Mouse (Mus musculus) forebrain, embryonic 12.5 days (tissue): ENCODE measurements around the gene Tle6. TPM values are rescaled to one million over a fixed set of nuclear protein-coding genes. Genes with fewer than 3 reads are reported as not detected.

ENCODE experiments used
- ATAC-seq: fragments of 200-750 bp; cut with Nextera tagmentation; 2 replicates; pipeline ENCODE4 v1.8.0; 2017; ENCODE audit warnings: moderate TSS enrichment; ENCODE audit not compliant: low FRiP score
- H3K27ac ChIP-seq: fragments of 300-500 bp; sonication (generic); 2 replicates; pipeline ENCODE4 v1.5.1; 2016; ENCODE audit warnings: mild to moderate bottlenecking
- H3K27me3 ChIP-seq: fragments of 300-500 bp; sonication (generic); 2 replicates; pipeline ENCODE4 v1.6.1; 2016; ENCODE audit warnings: mild to moderate bottlenecking
- H3K36me3 ChIP-seq: fragments of 300-500 bp; sonication (generic); replicated peaks from 2 replicates; pipeline ENCODE4 v1.6.1; 2016; ENCODE audit warnings: mild to moderate bottlenecking
- H3K4me1 ChIP-seq: fragments of 300-500 bp; sonication (generic); 2 replicates; pipeline ENCODE4 v1.6.1; 2016
- H3K4me2 ChIP-seq: fragments of 300-500 bp; sonication (generic); 2 replicates; pipeline ENCODE4 v1.6.1; 2016; ENCODE audit warnings: mild to moderate bottlenecking, moderate library complexity
- H3K4me3 ChIP-seq: fragments of 300-500 bp; sonication (generic); replicated peaks from 2 replicates; pipeline ENCODE4 v1.5.1; 2016; ENCODE audit warnings: mild to moderate bottlenecking
- H3K9ac ChIP-seq: fragments of 300-500 bp; sonication (generic); 2 replicates; pipeline ENCODE4 v1.6.1; 2016; ENCODE audit warnings: mild to moderate bottlenecking
- H3K9me3 ChIP-seq: fragments of 300-500 bp; sonication (generic); 2 replicates; pipeline ENCODE4 v1.6.1; 2016
- WGBS: fragments of 180-500 bp; shearing (Covaris S2); methylation state at CpG from one replicate; pipeline ENCODE4 v1.1.7; 2016; 5-methylcytosine and 5-hydroxymethylcytosine counted together
- polyA plus RNA-seq: library from polyadenylated mRNA; unstranded; fragments of >200 nt; fragmentation: Nextera tagmentation; extraction: Ambion mirVana; gene quantifications from 2 replicates; pipeline ENCODE4 v1.2.1, GENCODE M21; 2016

The Tle6 gene
- polyA plus RNA-seq, 1 experiment from 2014 or later, result 3.1 TPM

GRCm38 (mm10) chr10:81638101-81638500 lies 37.2 kb upstream of the Tle6 start:
- no peak overlapping the region for H3K9ac ChIP-seq

DNA sequence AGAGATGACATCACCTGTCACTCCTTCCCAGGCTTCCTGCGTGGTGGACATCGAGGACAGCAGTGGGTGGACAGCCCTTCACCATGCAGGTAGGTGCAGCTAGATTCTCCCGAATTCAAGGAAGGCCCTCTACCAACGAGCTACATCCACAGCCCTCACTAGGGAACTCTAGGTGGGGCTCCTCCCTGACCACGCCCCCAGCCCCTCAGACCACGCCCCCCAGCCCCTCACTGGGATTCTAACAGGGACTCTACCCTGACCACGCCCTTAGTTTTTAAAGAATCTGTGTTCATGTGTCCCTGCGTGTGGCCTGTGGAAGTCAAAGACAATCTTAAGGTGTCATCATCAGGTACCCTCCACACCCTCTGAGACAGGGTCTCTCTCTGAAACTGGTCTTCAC lies 35.5 kb upstream of the Tle6 start:
- peaks cover 18% of the 10 kb centered on the region for H3K4me1 ChIP-seq
- no peak overlapping the region for H3K4me2 ChIP-seq
- peaks cover 14% of the 10 kb centered on the region; the same call in 1 of the 2 replicates for H3K27me3 ChIP-seq
- H3K4me3 ChIP-seq, result no peak overlapping the region
- H3K36me3 ChIP-seq, result no peaks in the 10 kb centered on the region
- WGBS, result 26% methylated on average over 8 of the region's 8 CpGs
- no peak overlapping the region for H3K27ac ChIP-seq
- ATAC-seq, result no peak
- no peaks in the 10 kb centered on the region for H3K9me3 ChIP-seq
- H3K9ac ChIP-seq, result no peak overlapping the region

More at GRCm38 (mm10) chr10:81638101-81638500, 37.2 kb upstream of the Tle6 start:
- peaks cover 14% of the 10 kb centered on the region; the same call in 1 of the 2 replicates for H3K27me3 ChIP-seq
- H3K4me1 ChIP-seq, result peaks cover 33% of the 10 kb centered on the region
- no peak overlapping the region for H3K27ac ChIP-seq
- H3K4me2 ChIP-seq, result no peak overlapping the region
- no peak for ATAC-seq
- no peaks in the 10 kb centered on the region for H3K9me3 ChIP-seq
- WGBS, result 75% methylated on average over 6 of the region's 6 CpGs
- no peaks in the 10 kb centered on the region for H3K36me3 ChIP-seq
- H3K4me3 ChIP-seq, result no peak overlapping the region

- 4% methylated on average over 36 of the region's 37 CpGs for WGBS
- Histone ChIP-seq H3K36me3 (no peaks in the 10 kb centered on the region), H3K9me3 (no peaks in the 10 kb centered on the region), H3K4me3 (peak overlapping the region; percentile 42), H3K27me3 (peaks cover 19% of the 10 kb centered on the region; the same call in 1 of the 2 replicates), H3K4me2 (peak overlapping the region; percentile 69), H3K27ac (peak overlapping the region; percentile 15), H3K9ac (peak overlapping the region; percentile 50), H3K4me1 (peaks cover 13% of the 10 kb centered on the region)
- ATAC-seq, result peak; percentile 93
These were observed 32.6 kb upstream of the Tle6 start for GRCm38 (mm10) chr10:81633253-81634099.

DNA sequence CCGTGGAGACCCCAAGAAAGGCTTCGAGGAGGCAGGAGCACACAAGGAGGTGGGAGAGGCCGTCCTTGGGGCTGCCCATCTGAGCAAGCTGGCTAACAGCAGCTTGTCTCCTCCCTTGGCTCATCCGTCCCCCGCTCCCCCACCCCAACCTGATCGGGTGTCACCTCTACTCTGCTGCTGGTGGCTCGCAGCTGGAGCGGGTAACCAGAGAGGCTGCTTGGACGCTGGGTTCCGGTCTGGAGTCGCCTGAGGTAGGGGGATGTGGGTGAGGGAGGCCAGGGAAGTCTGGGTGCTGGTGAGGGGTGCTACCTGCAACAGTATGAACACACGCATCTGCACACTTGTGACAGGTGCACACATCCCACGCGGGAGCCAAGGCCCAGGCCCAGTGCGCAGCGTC lies 27.5 kb upstream of the Tle6 start, which contains the start of gene Ankrd24:
Gene Ankrd24, plus strand, starts transcription at position 151 of the 400 bp plus-strand sequence.
- Histone ChIP-seq H3K9me3 (no peaks in the 10 kb centered on the region), H3K27ac (peak within 1 kb of the TSS; percentile 85), H3K9ac (peak within 1 kb of the TSS; percentile 68), H3K4me3 (peak within 1 kb of the TSS; percentile 61), H3K4me2 (peak within 1 kb of the TSS; percentile 77), H3K27me3 (peaks cover 5% of the 10 kb centered on the region; the same call in 1 of the 2 replicates), H3K4me1 (peaks cover 25% of the 10 kb centered on the region), H3K36me3 (peaks cover 27% of the 10 kb centered on the region)
- 86% methylated on average over 16 of the region's 16 CpGs for WGBS
- ATAC-seq, result no peak

DNA sequence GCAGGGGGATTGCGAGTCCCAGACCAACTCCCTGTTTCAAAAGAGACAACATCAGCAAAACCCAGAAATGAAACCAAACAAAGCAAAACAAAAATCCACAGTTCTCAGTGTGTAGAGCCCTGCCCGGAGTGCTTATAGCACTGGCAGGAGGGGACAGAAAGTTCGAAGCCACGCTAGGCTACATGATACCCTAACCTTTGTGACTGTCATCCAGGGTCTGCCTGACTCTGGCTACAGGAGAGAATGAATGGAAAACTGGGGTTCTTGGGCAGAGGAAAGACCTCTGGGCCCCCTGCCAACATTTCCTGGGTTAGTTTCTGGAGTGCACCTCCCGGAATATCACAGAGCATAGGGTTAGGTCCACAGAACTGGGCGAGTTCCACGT lies 27.0 kb upstream of the Tle6 start:
- Histone ChIP-seq H3K4me3 (peak overlapping the region; percentile 61), H3K9ac (peak overlapping the region; percentile 68), H3K27me3 (peaks cover 5% of the 10 kb centered on the region; the same call in 1 of the 2 replicates), H3K4me2 (peak overlapping the region; percentile 77), H3K36me3 (peaks cover 31% of the 10 kb centered on the region), H3K27ac (peak overlapping the region; percentile 85), H3K4me1 (peaks cover 20% of the 10 kb centered on the region), H3K9me3 (no peaks in the 10 kb centered on the region)
- WGBS, result 61% methylated on average over 7 of the region's 7 CpGs
- peak; percentile 36; the same call in 1 of the 2 replicates for ATAC-seq

DNA sequence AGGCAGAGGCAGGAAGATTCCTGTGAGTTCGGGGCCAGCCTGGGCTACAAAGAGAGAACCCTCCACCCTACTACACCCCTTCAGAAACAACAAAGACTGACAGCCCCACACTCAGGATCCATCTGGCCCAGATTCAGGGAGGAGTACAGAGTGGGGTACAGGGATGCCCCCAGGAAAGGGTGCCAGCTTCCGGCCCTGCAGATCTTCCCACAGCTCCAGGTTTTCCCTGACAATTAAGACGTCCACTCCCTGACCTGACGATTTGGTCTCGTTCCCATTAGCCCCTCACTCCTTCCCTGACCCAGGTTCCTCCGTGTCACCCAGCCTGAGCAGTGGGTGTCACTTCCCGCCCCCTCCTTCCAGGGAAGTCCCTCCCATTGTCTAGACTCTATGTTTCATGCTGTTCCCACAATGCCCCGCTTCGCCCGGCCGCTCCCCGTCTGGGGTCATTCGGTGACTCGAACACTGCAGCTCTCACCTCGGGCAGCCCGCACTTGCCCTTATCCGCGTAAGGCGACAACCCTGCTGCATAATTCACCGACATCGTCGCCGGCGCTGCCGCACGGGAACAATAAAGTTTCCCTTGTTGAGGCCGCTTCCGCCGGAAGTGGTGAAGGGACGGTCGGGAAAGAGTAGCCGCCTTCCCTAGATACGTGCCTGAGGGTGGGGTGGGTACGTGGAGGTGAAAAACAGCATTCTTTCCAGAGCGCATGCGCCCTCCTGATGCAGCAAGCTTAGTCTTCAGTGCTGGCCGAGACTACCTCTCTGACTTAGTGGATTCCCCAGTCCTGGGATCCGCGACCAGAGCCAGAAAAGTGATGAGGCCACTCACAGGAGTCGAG lies 26.3 kb upstream of the Tle6 start, which contains the start of gene Sirt6:
Gene Sirt6, minus strand, starts transcription at position 804 of the 842 bp plus-strand sequence.
- Histone ChIP-seq H3K27me3 (peaks cover 5% of the 10 kb centered on the region; the same call in 1 of the 2 replicates), H3K36me3 (peaks cover 37% of the 10 kb centered on the region), H3K9me3 (no peaks in the 10 kb centered on the region), H3K9ac (peak within 1 kb of the TSS; percentile 68), H3K27ac (peak within 1 kb of the TSS; percentile 85), H3K4me3 (peak within 1 kb of the TSS; percentile 61), H3K4me1 (peaks cover 20% of the 10 kb centered on the region), H3K4me2 (peak within 1 kb of the TSS; percentile 77)
- ATAC-seq, result peak; percentile 92
- WGBS, result 6% methylated on average over 40 of the region's 40 CpGs

- H3K27me3 ChIP-seq, result peaks cover 5% of the 10 kb centered on the region; the same call in 1 of the 2 replicates
- peak; percentile 12; the same call in 1 of the 2 replicates for ATAC-seq
- peak overlapping the region; percentile 77 for H3K4me2 ChIP-seq
- peaks cover 44% of the 10 kb centered on the region for H3K36me3 ChIP-seq
- H3K4me1 ChIP-seq, result peaks cover 20% of the 10 kb centered on the region
- H3K27ac ChIP-seq, result peak overlapping the region; percentile 85; the same call in 1 of the 2 replicates
- H3K9me3 ChIP-seq, result no peaks in the 10 kb centered on the region
- H3K9ac ChIP-seq, result peak overlapping the region; percentile 68
- H3K4me3 ChIP-seq, result peak overlapping the region; percentile 61
- 90% methylated on average over 22 of the region's 22 CpGs for WGBS
These were observed 25.5 kb upstream of the Tle6 start for GRCm38 (mm10) chr10:81626101-81626993.

DNA sequence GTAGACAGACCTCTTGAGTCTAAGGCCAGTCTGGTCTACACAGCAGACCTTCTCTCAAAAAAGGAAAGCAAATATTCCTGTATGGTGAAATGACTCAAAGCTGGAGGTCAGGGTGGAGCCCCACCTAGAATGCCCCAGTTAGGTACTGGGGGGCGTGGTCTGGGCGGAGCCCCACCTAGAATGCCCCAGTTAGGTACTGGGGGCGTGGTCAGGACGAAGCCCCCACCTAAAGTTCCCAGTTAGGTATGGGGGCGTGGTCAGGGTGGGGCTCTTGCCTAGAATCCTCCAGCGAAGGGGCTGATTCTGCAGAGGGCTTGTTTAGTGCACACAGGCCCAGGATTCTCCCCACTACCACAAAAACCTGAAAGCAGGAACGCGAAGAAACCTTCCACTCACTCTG lies 22.6 kb upstream of the Tle6 start:
- Histone ChIP-seq H3K27me3 (no peaks in the 10 kb centered on the region), H3K4me3 (no peak overlapping the region), H3K9me3 (no peaks in the 10 kb centered on the region; the same call in 1 of the 2 replicates), H3K4me2 (no peak overlapping the region), H3K9ac (no peak overlapping the region), H3K27ac (no peak overlapping the region), H3K4me1 (peaks cover 20% of the 10 kb centered on the region), H3K36me3 (peaks cover 53% of the 10 kb centered on the region)
- 57% methylated on average over 8 of the region's 8 CpGs for WGBS
- ATAC-seq, result no peak

- H3K4me2 ChIP-seq, result no peak overlapping the region
- peaks cover 50% of the 10 kb centered on the region for H3K36me3 ChIP-seq
- 0 out of 2 replicates have a peak, but pooled peaks cover under 1% of the 10 kb centered on the region for H3K4me1 ChIP-seq
- 61% methylated on average over 9 of the region's 9 CpGs for WGBS
- no peaks in the 10 kb centered on the region for H3K27me3 ChIP-seq
- H3K9me3 ChIP-seq, result no peaks in the 10 kb centered on the region; the same call in 1 of the 2 replicates
- no peak overlapping the region for H3K27ac ChIP-seq
- ATAC-seq, result no peak
- H3K4me3 ChIP-seq, result no peak overlapping the region
- no peak overlapping the region for H3K9ac ChIP-seq
These were observed 19.9 kb upstream of the Tle6 start for GRCm38 (mm10) chr10:81620786-81621185.

- H3K4me1 ChIP-seq, result no peaks in the 10 kb centered on the region
- H3K36me3 ChIP-seq, result peaks cover 42% of the 10 kb centered on the region
- WGBS, result 83% methylated on average over 5 of the region's 5 CpGs
- ATAC-seq, result no peak
- no peaks in the 10 kb centered on the region; the same call in 1 of the 2 replicates for H3K9me3 ChIP-seq
- H3K4me3 ChIP-seq, result no peak overlapping the region
- no peak overlapping the region for H3K9ac ChIP-seq
- H3K27me3 ChIP-seq, result no peaks in the 10 kb centered on the region
- no peak overlapping the region for H3K27ac ChIP-seq
- no peak overlapping the region for H3K4me2 ChIP-seq
These were observed 19.1 kb upstream of the Tle6 start for GRCm38 (mm10) chr10:81619976-81620375.

DNA sequence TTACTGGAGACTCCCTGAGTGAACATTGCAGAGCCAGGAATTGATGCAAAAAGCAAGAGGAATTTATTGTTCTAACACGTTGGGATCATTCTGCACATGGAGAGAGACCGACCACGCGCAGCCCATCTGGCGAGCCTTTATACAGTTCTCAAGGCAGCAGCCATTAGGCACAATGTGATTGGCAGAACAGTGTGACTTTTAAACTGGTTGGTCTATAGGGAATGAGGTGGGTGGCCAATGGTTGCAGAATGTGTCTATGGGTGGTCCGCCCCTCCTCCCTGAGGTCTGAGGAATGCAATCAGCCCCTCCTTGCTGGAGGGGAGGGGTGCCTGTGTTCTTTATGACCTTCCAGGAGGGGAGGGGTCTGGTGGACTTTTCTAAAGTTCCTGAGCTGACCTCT lies 14.6 kb upstream of the Tle6 start:
- Histone ChIP-seq H3K9ac (no peak overlapping the region), H3K36me3 (peaks cover 4% of the 10 kb centered on the region; the same call in 1 of the 2 replicates), H3K27ac (no peak overlapping the region), H3K4me2 (no peak overlapping the region), H3K9me3 (no peaks in the 10 kb centered on the region; the same call in 1 of the 2 replicates), H3K4me3 (no peak overlapping the region), H3K4me1 (no peaks in the 10 kb centered on the region), H3K27me3 (peaks cover 7% of the 10 kb centered on the region)
- ATAC-seq, result no peak
- WGBS, result 68% methylated on average over 6 of the region's 6 CpGs
